Mouse (Mus musculus): ENCODE measurements around the gene Zfhx3. TPM values are rescaled to one million over a fixed set of nuclear protein-coding genes. Genes with fewer than 3 reads are reported as not detected.

Gene Zfhx3
- polyA plus RNA-seq, 1 experiment: 14.0 TPM

GRCm38 (mm10) chr8:108859001-108859400, 916.6 kb downstream of the Zfhx3 start:
- TF ChIP-seq CTCF (IDR thresholded peaks at IDR 0.05; ENCODE audit: low read depth, low read length): no peak
- H3K4me1 ChIP-seq (ENCODE audit: control insufficient read depth, insufficient read depth, low read length): no peaks in the 10 kb centered on the region
- no peaks in the 10 kb centered on the region for H3K27me3 ChIP-seq (ENCODE audit: control insufficient read depth, insufficient read depth, low read length, poor library complexity, severe bottlenecking)
- no peak overlapping the region for H3K27ac ChIP-seq (ENCODE audit: insufficient read depth, low read length)
- H3K9me3 ChIP-seq (replicated peaks; ENCODE audit: control insufficient read depth, insufficient read depth, low read length, poor library complexity, severe bottlenecking): no peaks in the 10 kb centered on the region
- no peak overlapping the region for H3K4me3 ChIP-seq (ENCODE audit: low read depth, low read length)
- H3K36me3 ChIP-seq (ENCODE audit: control insufficient read depth, insufficient read depth, low read length, poor library complexity, severe bottlenecking): no peaks in the 10 kb centered on the region
- H3K9ac ChIP-seq (ENCODE audit: low read depth, poor library complexity, severe bottlenecking): no peak overlapping the region

- H3K4me1 ChIP-seq (ENCODE audit: control insufficient read depth, insufficient read depth, low read length): no peaks in the 10 kb centered on the region
- H3K36me3 ChIP-seq (ENCODE audit: control insufficient read depth, insufficient read depth, low read length, poor library complexity, severe bottlenecking): no peaks in the 10 kb centered on the region
- no peaks in the 10 kb centered on the region for H3K27me3 ChIP-seq (ENCODE audit: control insufficient read depth, insufficient read depth, low read length, poor library complexity, severe bottlenecking)
- H3K4me3 ChIP-seq (ENCODE audit: low read depth, low read length): no peak overlapping the region
- no peak overlapping the region for H3K9ac ChIP-seq (ENCODE audit: low read depth, poor library complexity, severe bottlenecking)
- no peak overlapping the region for H3K27ac ChIP-seq (ENCODE audit: insufficient read depth, low read length)
- TF ChIP-seq CTCF (IDR thresholded peaks at IDR 0.05; ENCODE audit: low read depth, low read length) (no peak), POLR2A (IDR thresholded peaks at IDR 0.05; ENCODE audit: insufficient read depth, low read length) (no peak), EP300 (IDR thresholded peaks at IDR 0.05; ENCODE audit: insufficient read depth, low read depth, low read length) (no peak)
- no peaks in the 10 kb centered on the region for H3K9me3 ChIP-seq (replicated peaks; ENCODE audit: control insufficient read depth, insufficient read depth, low read length, poor library complexity, severe bottlenecking)
Observed at GRCm38 (mm10) chr8:108859983-108860382, 917.5 kb downstream of the Zfhx3 start.

DNA sequence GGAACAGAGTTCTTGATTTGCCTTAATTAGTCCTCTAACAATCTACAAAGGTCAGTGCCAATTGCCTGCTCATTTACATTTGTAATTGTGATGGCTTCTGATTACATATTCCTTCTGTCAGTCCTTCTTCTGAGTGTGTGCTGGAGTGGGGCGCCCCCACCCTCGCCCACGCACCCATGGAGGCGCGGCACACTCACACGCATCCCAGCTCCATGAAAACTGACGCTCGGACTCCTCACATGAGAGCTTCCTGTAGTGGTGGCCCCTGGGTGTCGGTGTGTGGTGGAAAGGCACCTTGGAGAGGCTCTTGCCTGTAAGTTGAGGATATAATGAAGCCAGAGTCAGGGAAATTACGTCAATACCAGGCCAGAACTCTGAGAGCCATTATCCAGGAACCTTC, 921.0 kb downstream of the Zfhx3 start:
- no peak for TF ChIP-seq EP300 (IDR thresholded peaks at IDR 0.05; ENCODE audit: insufficient read depth, low read depth, low read length)
- no peak for TF ChIP-seq CTCF (IDR thresholded peaks at IDR 0.05; ENCODE audit: low read depth, low read length)
- TF ChIP-seq POLR2A (IDR thresholded peaks at IDR 0.05; ENCODE audit: insufficient read depth, low read length): no peak
- Histone ChIP-seq H3K36me3 (ENCODE audit: control insufficient read depth, insufficient read depth, low read length, poor library complexity, severe bottlenecking) (no peaks in the 10 kb centered on the region), H3K4me1 (ENCODE audit: control insufficient read depth, insufficient read depth, low read length) (no peaks in the 10 kb centered on the region)

GRCm38 (mm10) chr8:108866430-108866829, 924.0 kb downstream of the Zfhx3 start:
- no peak overlapping the region for H3K27ac ChIP-seq (ENCODE audit: insufficient read depth, low read length)
- no peaks in the 10 kb centered on the region for H3K9me3 ChIP-seq (replicated peaks; ENCODE audit: control insufficient read depth, insufficient read depth, low read length, poor library complexity, severe bottlenecking)
- TF ChIP-seq POLR2A (IDR thresholded peaks at IDR 0.05; ENCODE audit: insufficient read depth, low read length) (no peak), CTCF (IDR thresholded peaks at IDR 0.05; ENCODE audit: low read depth, low read length) (no peak), EP300 (IDR thresholded peaks at IDR 0.05; ENCODE audit: insufficient read depth, low read depth, low read length) (no peak)
- no peaks in the 10 kb centered on the region for H3K4me1 ChIP-seq (ENCODE audit: control insufficient read depth, insufficient read depth, low read length)
- no peak overlapping the region for H3K4me3 ChIP-seq (ENCODE audit: low read depth, low read length)
- no peaks in the 10 kb centered on the region for H3K27me3 ChIP-seq (ENCODE audit: control insufficient read depth, insufficient read depth, low read length, poor library complexity, severe bottlenecking)
- H3K9ac ChIP-seq (ENCODE audit: low read depth, poor library complexity, severe bottlenecking): no peak overlapping the region
- H3K36me3 ChIP-seq (ENCODE audit: control insufficient read depth, insufficient read depth, low read length, poor library complexity, severe bottlenecking): no peaks in the 10 kb centered on the region

More for the DNA sequence above, 921.0 kb downstream of the Zfhx3 start:
- H3K27ac ChIP-seq (ENCODE audit: insufficient read depth, low read length): no peak overlapping the region
- H3K9me3 ChIP-seq (replicated peaks; ENCODE audit: control insufficient read depth, insufficient read depth, low read length, poor library complexity, severe bottlenecking): no peaks in the 10 kb centered on the region
- H3K4me3 ChIP-seq (ENCODE audit: low read depth, low read length): no peak overlapping the region
- H3K27me3 ChIP-seq (ENCODE audit: control insufficient read depth, insufficient read depth, low read length, poor library complexity, severe bottlenecking): no peaks in the 10 kb centered on the region
- H3K9ac ChIP-seq (ENCODE audit: low read depth, poor library complexity, severe bottlenecking): no peak overlapping the region

DNA sequence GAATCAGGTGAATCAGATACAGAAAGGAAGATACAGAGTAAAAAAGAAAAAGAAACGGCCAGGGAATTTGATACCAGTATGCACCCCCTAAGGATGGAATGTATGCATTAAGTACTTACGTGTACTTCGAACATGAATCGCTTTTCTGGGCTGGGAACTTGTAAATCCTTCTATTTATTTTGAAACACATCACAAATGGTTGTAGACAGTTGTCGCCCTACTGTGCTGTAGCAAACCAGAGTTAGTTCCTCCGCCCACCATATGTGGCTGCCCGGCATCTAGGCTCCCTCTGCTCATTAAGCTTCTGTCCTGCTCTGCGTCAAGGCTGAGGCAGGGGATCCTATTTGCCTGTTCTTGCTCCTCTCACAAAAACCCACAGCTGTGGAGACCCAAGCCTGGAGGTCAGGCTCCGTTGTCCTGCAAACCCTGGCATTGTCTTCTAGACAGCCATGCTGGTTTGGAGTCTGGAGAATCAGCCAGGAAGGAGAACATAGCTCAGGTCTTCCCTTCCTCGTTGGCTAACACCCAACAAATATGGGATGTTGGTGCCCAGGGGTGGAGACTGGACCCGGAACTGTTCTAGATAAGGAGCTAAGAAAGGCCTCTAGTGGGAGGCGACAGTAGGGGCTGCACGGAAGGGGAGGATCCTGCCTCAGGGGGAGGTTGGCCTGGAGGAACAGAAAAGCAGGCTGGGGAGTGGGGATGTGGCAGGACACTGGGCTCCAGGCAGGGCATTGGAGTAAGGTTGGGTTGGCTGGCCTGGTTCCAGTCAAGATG, 925.2 kb downstream of the Zfhx3 start:
- no peak overlapping the region for H3K4me3 ChIP-seq (ENCODE audit: low read depth, low read length)
- no peak overlapping the region for H3K9ac ChIP-seq (ENCODE audit: low read depth, poor library complexity, severe bottlenecking)
- no peaks in the 10 kb centered on the region for H3K9me3 ChIP-seq (replicated peaks; ENCODE audit: control insufficient read depth, insufficient read depth, low read length, poor library complexity, severe bottlenecking)
- H3K27ac ChIP-seq (ENCODE audit: insufficient read depth, low read length): no peak overlapping the region
- H3K4me1 ChIP-seq (ENCODE audit: control insufficient read depth, insufficient read depth, low read length): no peaks in the 10 kb centered on the region
- H3K36me3 ChIP-seq (ENCODE audit: control insufficient read depth, insufficient read depth, low read length, poor library complexity, severe bottlenecking): no peaks in the 10 kb centered on the region
- H3K27me3 ChIP-seq (ENCODE audit: control insufficient read depth, insufficient read depth, low read length, poor library complexity, severe bottlenecking): no peaks in the 10 kb centered on the region
- TF ChIP-seq POLR2A (IDR thresholded peaks at IDR 0.05; ENCODE audit: insufficient read depth, low read length) (no peak), CTCF (IDR thresholded peaks at IDR 0.05; ENCODE audit: low read depth, low read length) (no peak), EP300 (IDR thresholded peaks at IDR 0.05; ENCODE audit: insufficient read depth, low read depth, low read length) (no peak)

DNA sequence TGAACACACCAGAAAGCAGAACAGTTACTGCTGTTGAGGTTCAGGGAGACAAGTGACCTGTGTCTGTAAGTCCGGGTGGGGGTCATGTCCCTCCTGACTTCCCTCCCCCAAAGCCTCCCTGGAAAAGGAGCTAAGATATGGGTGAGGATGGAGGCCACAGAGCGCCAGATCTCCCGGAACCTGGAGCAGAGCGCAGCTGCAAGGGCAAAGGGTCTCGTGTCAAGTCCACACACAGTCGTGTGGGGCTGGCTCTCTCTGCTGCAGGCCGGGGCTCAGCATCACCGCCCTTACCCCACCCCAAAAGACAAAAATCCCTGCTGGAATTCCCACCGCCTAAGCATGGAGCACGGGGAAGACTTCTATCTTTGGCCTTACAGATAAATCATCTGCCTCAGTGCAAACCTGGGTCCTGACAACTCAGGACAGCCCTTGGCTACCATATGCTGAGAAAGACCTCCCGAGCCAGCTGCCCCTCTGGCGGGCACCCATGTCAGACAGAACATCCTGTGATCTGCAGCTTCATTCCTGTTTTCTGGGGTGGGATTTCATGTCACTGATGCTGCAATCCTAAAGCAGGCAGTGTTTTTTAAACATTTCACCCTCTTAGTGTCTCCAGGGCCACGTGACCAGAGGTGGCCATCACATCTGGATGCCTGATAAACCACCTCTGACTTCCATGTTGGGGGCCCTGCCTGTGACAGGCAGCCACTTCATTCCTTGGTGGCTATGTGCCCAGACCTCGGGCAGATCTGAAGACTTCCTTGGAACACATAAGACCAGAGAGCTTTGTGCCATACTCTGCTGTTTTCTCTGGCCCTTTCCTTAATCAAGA, 926.0 kb downstream of the Zfhx3 start:
- Histone ChIP-seq H3K27ac (ENCODE audit: insufficient read depth, low read length) (no peak overlapping the region), H3K4me3 (ENCODE audit: low read depth, low read length) (no peak overlapping the region), H3K27me3 (ENCODE audit: control insufficient read depth, insufficient read depth, low read length, poor library complexity, severe bottlenecking) (no peaks in the 10 kb centered on the region), H3K9ac (ENCODE audit: low read depth, poor library complexity, severe bottlenecking) (no peak overlapping the region), H3K9me3 (replicated peaks; ENCODE audit: control insufficient read depth, insufficient read depth, low read length, poor library complexity, severe bottlenecking) (no peaks in the 10 kb centered on the region), H3K4me1 (ENCODE audit: control insufficient read depth, insufficient read depth, low read length) (no peaks in the 10 kb centered on the region), H3K36me3 (ENCODE audit: control insufficient read depth, insufficient read depth, low read length, poor library complexity, severe bottlenecking) (no peaks in the 10 kb centered on the region)
- TF ChIP-seq EP300 (IDR thresholded peaks at IDR 0.05; ENCODE audit: insufficient read depth, low read depth, low read length) (no peak), CTCF (IDR thresholded peaks at IDR 0.05; ENCODE audit: low read depth, low read length) (no peak), POLR2A (IDR thresholded peaks at IDR 0.05; ENCODE audit: insufficient read depth, low read length) (no peak)
